Mouse (Mus musculus) kidney, postnatal 0 days (tissue): ENCODE measurements around the gene Atp13a1. TPM values are rescaled to one million over a fixed set of nuclear protein-coding genes. Genes with fewer than 3 reads are reported as not detected.

Experiments
- ATAC-seq: fragments of 200-750 bp; cut with Nextera tagmentation; replicated peaks from 2 replicates; pipeline ENCODE4 v1.8.0; 2017; ENCODE audit warnings: low read depth, moderate number of reproducible peaks, moderate TSS enrichment, moderate library complexity; ENCODE audit not compliant: low FRiP score
- DNase-seq: peaks from one replicate; pipeline ENCODE4 v3.0.0-alpha.2; 2016; ENCODE audit warnings: low spot score
- H3K27ac ChIP-seq: fragments of 300-500 bp; sonication (generic); 2 replicates; pipeline ENCODE4 v1.5.1; 2014; ENCODE audit warnings: mild to moderate bottlenecking
- H3K27me3 ChIP-seq: fragments of 300-500 bp; sonication (generic); 2 replicates; pipeline ENCODE4 v1.6.1; 2014; ENCODE audit warnings: low read length, mixed read lengths; ENCODE audit not compliant: insufficient read depth
- H3K36me3 ChIP-seq: fragments of 300-500 bp; sonication (generic); 2 replicates; pipeline ENCODE4 v1.6.1; 2014; ENCODE audit warnings: low read length, mixed read lengths; ENCODE audit not compliant: insufficient read depth
- H3K4me1 ChIP-seq: fragments of 300-500 bp; sonication (generic); replicated peaks from 2 replicates; pipeline ENCODE4 v1.6.1; 2014; ENCODE audit warnings: antibody characterized with exemption, low read length, mixed read lengths; ENCODE audit not compliant: insufficient read depth
- H3K4me2 ChIP-seq: fragments of 300-500 bp; sonication (generic); 2 replicates; pipeline ENCODE4 v1.6.1; 2014; ENCODE audit warnings: mild to moderate bottlenecking, low read length, moderate library complexity, mixed read lengths
- H3K4me3 ChIP-seq: fragments of 300-500 bp; sonication (generic); replicated peaks from 2 replicates; pipeline ENCODE4 v1.5.1; 2014; ENCODE audit warnings: low read depth, low read length
- H3K9ac ChIP-seq: fragments of 300-500 bp; sonication (generic); 2 replicates; pipeline ENCODE4 v1.6.1; 2014; ENCODE audit warnings: low read depth, low read length
- H3K9me3 ChIP-seq: fragments of 300-500 bp; sonication (generic); replicated peaks from 2 replicates; pipeline ENCODE4 v1.6.1; 2016; ENCODE audit warnings: low read length, inconsistent platforms, mixed read lengths
- CTCF ChIP-seq: IDR thresholded peaks from 2 replicates; pipeline ENCODE4 v1.5.1; 2016; ENCODE audit warnings: antibody characterized with exemption, low read depth, mild to moderate bottlenecking, moderate library complexity
- WGBS: fragments of 180-500 bp; shearing (Covaris S2); extraction: QIAGEN DNeasy Blood & Tissue Kit; methylation state at CpG from one replicate; pipeline ENCODE4 v1.1.7; 2014; 5-methylcytosine and 5-hydroxymethylcytosine counted together
- polyA plus RNA-seq: library from polyadenylated mRNA; unstranded; fragments of >200 nt; fragmentation: Nextera tagmentation; extraction: Ambion mirVana; gene quantifications from 2 replicates; pipeline ENCODE4 v1.2.1, GENCODE M21; 2015

The Atp13a1 gene
- polyA plus RNA-seq, 1 experiment from 2014 or later: 34.1 TPM

DNA sequence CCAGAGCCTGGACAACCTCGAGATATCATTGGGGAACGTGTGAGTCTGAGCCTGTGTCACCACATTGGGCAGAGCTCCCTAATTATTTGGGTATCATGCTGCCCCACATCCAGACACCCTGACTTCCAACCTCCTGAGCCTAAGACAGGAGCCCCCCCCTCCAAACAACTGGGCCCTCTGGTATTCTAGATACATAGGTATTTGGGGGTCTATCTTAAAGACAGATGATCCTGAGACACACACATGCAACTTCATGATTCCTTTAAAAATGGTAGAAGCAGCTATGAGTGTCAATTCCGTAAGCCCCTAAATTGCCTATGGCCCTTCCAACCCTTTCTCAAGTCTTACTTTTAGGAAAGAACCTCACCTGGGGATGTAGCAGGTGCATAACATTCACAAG lies 18.9 kb downstream of the Atp13a1 start:
- ATAC-seq (no peak), DNase-seq (no peak)
- Histone ChIP-seq H3K4me3 (no peak overlapping the region), H3K4me2 (no peak overlapping the region), H3K27me3 (no peaks in the 10 kb centered on the region), H3K27ac (no peak overlapping the region), H3K9ac (no peak overlapping the region), H3K9me3 (no peaks in the 10 kb centered on the region), H3K36me3 (peaks cover 19% of the 10 kb centered on the region; the same call in 1 of the 2 replicates), H3K4me1 (no peaks in the 10 kb centered on the region)
- TF ChIP-seq CTCF: no peak
- 61% methylated on average over 3 of the region's 3 CpGs for WGBS

DNA sequence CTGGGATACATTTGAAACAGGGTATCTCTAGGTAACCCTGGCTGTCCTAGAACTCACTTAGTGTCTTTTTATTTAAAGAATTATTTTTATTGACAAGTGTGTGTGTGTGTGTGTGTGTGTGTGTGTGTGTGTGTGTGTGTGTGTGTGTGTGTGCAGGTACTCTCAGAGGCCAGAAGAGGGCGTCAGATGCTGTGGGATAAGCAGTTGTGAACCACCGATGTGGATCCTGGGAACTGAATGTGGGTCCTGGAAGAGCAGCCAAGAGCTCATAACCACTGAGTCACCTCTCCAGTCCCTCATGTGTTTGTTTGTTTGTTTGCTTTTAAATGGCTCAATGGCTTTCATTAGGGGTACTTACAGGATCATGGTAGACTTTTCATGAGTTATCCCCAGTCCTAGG lies 23.9 kb downstream of the Atp13a1 start:
- DNase-seq (no peak), ATAC-seq (no peak)
- no peaks in the 10 kb centered on the region for H3K4me1 ChIP-seq
- no peak for TF ChIP-seq CTCF
- H3K9me3 ChIP-seq: no peaks in the 10 kb centered on the region
- H3K4me3 ChIP-seq: no peak overlapping the region
- no peak overlapping the region for H3K4me2 ChIP-seq
- H3K27me3 ChIP-seq: no peaks in the 10 kb centered on the region
- no peaks in the 10 kb centered on the region for H3K36me3 ChIP-seq
- H3K9ac ChIP-seq: no peak overlapping the region
- no peak overlapping the region for H3K27ac ChIP-seq
- 89% methylated on average over 2 of the region's 2 CpGs for WGBS

DNA sequence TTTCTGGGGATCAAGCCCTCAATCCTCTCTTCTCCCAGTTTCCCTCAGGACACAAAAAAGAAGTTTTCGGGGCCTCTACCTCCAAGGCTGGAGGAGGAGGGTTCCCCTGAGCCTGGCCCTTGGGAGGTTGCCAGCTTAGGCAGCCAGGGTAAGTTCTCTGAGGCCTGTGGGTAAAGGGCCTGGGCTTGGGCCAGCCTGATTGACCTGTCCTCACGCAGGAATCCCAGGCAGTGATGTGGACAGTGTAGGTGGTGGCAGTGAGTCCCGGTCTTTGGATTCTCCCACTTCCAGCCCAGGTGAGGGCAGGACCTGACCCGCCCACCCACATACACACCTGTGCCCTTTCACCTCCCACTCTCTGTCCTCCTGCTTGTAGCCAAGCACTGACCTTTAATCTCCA lies 24.4 kb downstream of the Atp13a1 start:
- H3K4me1 ChIP-seq: no peaks in the 10 kb centered on the region
- H3K9ac ChIP-seq: no peak overlapping the region
- TF ChIP-seq CTCF: no peak
- no peak overlapping the region for H3K4me2 ChIP-seq
- ATAC-seq: no peak
- no peaks in the 10 kb centered on the region for H3K36me3 ChIP-seq
- no peak for DNase-seq
- WGBS: 86% methylated on average over 4 of the region's 4 CpGs
- no peak overlapping the region for H3K27ac ChIP-seq
- H3K9me3 ChIP-seq: no peaks in the 10 kb centered on the region
- H3K27me3 ChIP-seq: no peaks in the 10 kb centered on the region
- H3K4me3 ChIP-seq: no peak overlapping the region

DNA sequence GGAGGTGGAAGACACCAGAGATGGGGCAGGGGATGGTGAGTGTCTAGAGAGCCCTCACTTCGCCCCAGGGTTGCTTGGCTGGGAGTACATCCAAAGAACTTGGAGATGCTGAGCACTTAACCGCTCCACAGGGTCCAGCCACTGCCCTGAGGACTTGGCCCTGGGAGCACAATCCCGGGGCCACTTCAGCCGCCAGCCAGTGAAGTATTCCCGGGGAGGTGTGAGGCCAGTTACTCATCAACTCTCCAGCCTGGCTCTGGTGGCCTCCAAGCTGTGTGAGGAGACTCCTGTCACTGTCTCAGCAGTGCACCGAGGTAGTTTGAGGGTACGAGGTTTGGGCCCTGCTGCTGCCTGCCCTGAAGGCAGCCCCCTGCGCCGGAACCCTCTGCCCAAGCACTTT lies 29.5 kb downstream of the Atp13a1 start:
- no peak for TF ChIP-seq CTCF
- no peak overlapping the region for H3K4me2 ChIP-seq
- H3K27ac ChIP-seq: no peak overlapping the region
- 0 out of 2 replicates have a peak, but pooled peaks cover 5% of the 10 kb centered on the region for H3K4me1 ChIP-seq
- no peaks in the 10 kb centered on the region for H3K27me3 ChIP-seq
- 68% methylated on average over 9 of the region's 9 CpGs for WGBS
- no peak overlapping the region for H3K4me3 ChIP-seq
- no peaks in the 10 kb centered on the region for H3K9me3 ChIP-seq
- no peak overlapping the region for H3K9ac ChIP-seq
- H3K36me3 ChIP-seq: no peaks in the 10 kb centered on the region
- no peak for DNase-seq
- ATAC-seq: no peak

DNA sequence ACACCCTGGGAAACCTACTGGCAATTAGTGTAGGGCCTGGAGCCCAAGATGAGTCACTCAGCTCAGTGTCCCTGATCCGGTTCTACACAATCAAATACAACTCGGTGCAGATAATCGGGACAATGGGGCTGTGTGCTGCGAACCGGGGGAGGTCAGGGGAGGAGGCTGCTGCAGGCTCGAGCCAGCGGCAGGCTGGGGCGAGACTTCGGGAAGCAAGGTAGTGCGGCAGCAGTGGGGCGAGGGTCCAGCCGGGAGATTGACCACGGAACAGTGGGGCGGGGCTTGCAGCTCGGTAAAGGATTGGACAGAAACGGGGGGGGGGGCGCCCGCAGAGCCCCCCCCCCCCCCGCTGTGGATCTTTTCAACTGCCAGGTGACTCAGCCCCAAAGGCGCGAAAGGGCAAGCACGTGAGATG lies 31.0 kb downstream of the Atp13a1 start:
- Histone ChIP-seq H3K9me3 (no peaks in the 10 kb centered on the region), H3K4me1 (0 out of 2 replicates have a peak, but pooled peaks cover 5% of the 10 kb centered on the region), H3K36me3 (0 out of 2 replicates have a peak, but pooled peaks cover 3% of the 10 kb centered on the region), H3K4me3 (peak overlapping the region; percentile 47), H3K4me2 (peak overlapping the region; percentile 69), H3K27ac (peak overlapping the region; percentile 70; the same call in 1 of the 2 replicates), H3K27me3 (no peaks in the 10 kb centered on the region), H3K9ac (peak overlapping the region; percentile 62)
- 1% methylated on average over 17 of the region's 22 CpGs for WGBS
- TF ChIP-seq CTCF: no peak
- ATAC-seq (peak; percentile 50; the same call in 1 of the 2 replicates), DNase-seq (peak; percentile 56)

DNA sequence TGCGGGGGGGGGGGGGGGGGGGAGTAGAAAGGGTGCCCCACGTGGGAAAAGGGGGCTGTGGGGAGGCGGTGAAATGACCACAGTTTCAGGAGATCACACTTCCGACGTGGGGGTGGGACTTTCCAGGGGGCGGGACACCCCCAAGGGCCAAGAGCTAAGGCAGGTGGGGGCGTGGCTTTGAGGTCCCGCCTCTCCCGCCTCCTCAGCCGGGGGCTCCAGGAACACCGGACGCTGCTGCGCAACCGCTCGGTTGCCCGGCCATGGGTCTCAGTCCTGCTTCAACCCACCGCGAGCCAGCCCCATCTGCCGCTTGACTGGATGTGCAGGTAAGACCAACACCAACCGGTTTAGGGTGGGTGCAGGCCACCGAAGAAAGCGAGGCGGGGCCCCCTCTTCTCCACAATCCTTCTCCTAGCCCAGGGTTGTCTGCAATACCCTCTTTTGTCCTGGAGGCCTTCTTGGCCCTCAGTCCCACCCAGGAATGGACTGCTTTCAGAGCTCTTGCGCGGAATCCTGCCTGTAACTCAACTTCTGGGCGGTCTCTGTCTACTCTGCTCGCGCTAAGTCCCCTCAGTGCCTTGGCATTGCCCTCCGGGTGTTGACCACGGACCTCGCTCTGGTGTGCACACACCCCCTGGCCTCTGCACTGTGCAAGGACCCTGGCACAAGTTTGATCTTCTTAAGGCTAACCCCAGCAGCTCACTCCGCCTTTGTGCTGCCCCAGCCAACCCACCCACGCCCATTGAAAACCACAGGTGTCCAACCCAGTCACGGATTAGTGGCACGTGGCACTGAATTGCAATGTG lies 31.6 kb downstream of the Atp13a1 start, which contains the start of gene Lpar2:
Lpar2 (plus strand) TSS at position 44 of the 806 bp plus-strand sequence.
- no peaks in the 10 kb centered on the region for H3K9me3 ChIP-seq
- no peaks in the 10 kb centered on the region for H3K27me3 ChIP-seq
- 0 out of 2 replicates have a peak, but pooled peaks cover 3% of the 10 kb centered on the region for H3K36me3 ChIP-seq
- H3K4me1 ChIP-seq: 0 out of 2 replicates have a peak, but pooled peaks cover 5% of the 10 kb centered on the region
- peak within 1 kb of the TSS; percentile 47 for H3K4me3 ChIP-seq
- ATAC-seq: peak; percentile 88
- H3K27ac ChIP-seq: peak within 1 kb of the TSS; percentile 70
- H3K9ac ChIP-seq: peak within 1 kb of the TSS; percentile 62
- WGBS: 2% methylated on average over 34 of the region's 35 CpGs
- peak within 1 kb of the TSS; percentile 69 for H3K4me2 ChIP-seq
- DNase-seq: peak; percentile 81
- TF ChIP-seq CTCF: no peak
